Mouse (Mus musculus) left cerebral cortex, adult 11 months (tissue): ENCODE measurements at regions not wholly inside any gene's neighbourhood (a gene's known extent, or its start where the extent isn't known, plus 50 kb on each side); places are given as distances from the start of the nearest gene placed in this dataset.

Experiments
- DNase-seq: peaks from one replicate; pipeline ENCODE4 v3.0.0; 2022; ENCODE audit warnings: low spot score

GRCm38 (mm10) chr10:21776762-21777080 lies 105.3 kb upstream of the Sgk1 start:
- DNase-seq: no peak

GRCm38 (mm10) chr10:21777103-21777502 lies 104.9 kb upstream of the Sgk1 start:
- DNase-seq: no peak

GRCm38 (mm10) chr10:21783478-21783877 lies 98.5 kb upstream of the Sgk1 start:
- DNase-seq: no peak

GRCm38 (mm10) chr10:21785110-21785509 lies 96.9 kb upstream of the Sgk1 start:
- no peak for DNase-seq

GRCm38 (mm10) chr10:21785785-21786184 lies 96.2 kb upstream of the Sgk1 start:
- no peak for DNase-seq

- no peak for DNase-seq
Observed at GRCm38 (mm10) chr10:21789847-21790530, 92.0 kb upstream of the Sgk1 start.

- DNase-seq: no peak
Observed at GRCm38 (mm10) chr10:21790991-21791390, 91.0 kb upstream of the Sgk1 start.

GRCm38 (mm10) chr10:21792431-21792830 lies 89.6 kb upstream of the Sgk1 start:
- DNase-seq: peak; percentile 41

- no peak for DNase-seq
Observed at GRCm38 (mm10) chr10:21793641-21794040, 88.3 kb upstream of the Sgk1 start.

GRCm38 (mm10) chr10:21796386-21796785 lies 85.6 kb upstream of the Sgk1 start:
- DNase-seq: no peak

- no peak for DNase-seq
Observed at GRCm38 (mm10) chr10:21798103-21798502, 83.9 kb upstream of the Sgk1 start.

- no peak for DNase-seq
Observed at GRCm38 (mm10) chr10:21801556-21801955, 80.4 kb upstream of the Sgk1 start.

GRCm38 (mm10) chr10:21803184-21803583 lies 78.8 kb upstream of the Sgk1 start:
- no peak for DNase-seq

GRCm38 (mm10) chr10:21804761-21805160 lies 77.2 kb upstream of the Sgk1 start:
- no peak for DNase-seq

GRCm38 (mm10) chr10:21805606-21806005 lies 76.4 kb upstream of the Sgk1 start:
- DNase-seq: no peak

- no peak for DNase-seq
Observed at GRCm38 (mm10) chr10:21806716-21807115, 75.3 kb upstream of the Sgk1 start.

- no peak for DNase-seq
Observed at GRCm38 (mm10) chr10:21819686-21820085, 62.3 kb upstream of the Sgk1 start.

- no peak for DNase-seq
Observed at GRCm38 (mm10) chr10:21821421-21821820, 60.6 kb upstream of the Sgk1 start.

GRCm38 (mm10) chr10:21824418-21825025 lies 57.5 kb upstream of the Sgk1 start:
- DNase-seq: no peak

GRCm38 (mm10) chr10:21826793-21827504 lies 55.0 kb upstream of the Sgk1 start:
- no peak for DNase-seq

- DNase-seq: no peak
Observed at GRCm38 (mm10) chr10:21827505-21827844, 54.5 kb upstream of the Sgk1 start.

GRCm38 (mm10) chr10:21828432-21829061 lies 53.4 kb upstream of the Sgk1 start:
- no peak for DNase-seq

- no peak for DNase-seq
Observed at GRCm38 (mm10) chr10:21829062-21829731, 52.8 kb upstream of the Sgk1 start.
